Mouse (Mus musculus): ENCODE data around the gene Mrpl9.

GRCm38 (mm10) chr3:94463926-94464578 is 20.9 kb downstream of the Mrpl9 start:
- no peak for TF ChIP-seq MAX (IDR thresholded peaks at IDR 0.05)
- TF ChIP-seq CTCF (IDR thresholded peaks at IDR 0.05; ENCODE audit: control insufficient read depth, insufficient read depth, insufficient read length) = no peak

Measured in C2C12 (cell line).